Mouse (Mus musculus) embryonic facial prominence, embryonic 14.5 days (tissue): ENCODE data around the gene A430005L14Rik. TPM values are rescaled to one million over a fixed set of nuclear protein-coding genes. Genes with fewer than 3 reads are reported as not detected.

Experiments used
- ATAC-seq: fragments of 200-750 bp; cut with Nextera tagmentation; 2 replicates; pipeline ENCODE4 v1.8.0; 2017; ENCODE audit warnings: low read depth, moderate number of reproducible peaks, moderate TSS enrichment
- DNase-seq: peaks from one replicate; pipeline ENCODE4 v3.0.0-alpha.2; 2015; ENCODE audit warnings: low spot score
- H3K27ac ChIP-seq: fragments of 300-500 bp; sonication (generic); replicated peaks from 2 replicates; pipeline ENCODE4 v1.5.1; 2014; ENCODE audit warnings: low read depth, mild to moderate bottlenecking, low read length, moderate library complexity
- H3K27me3 ChIP-seq: fragments of 300-500 bp; sonication (generic); replicated peaks from 2 replicates; pipeline ENCODE4 v1.6.1; 2014; ENCODE audit warnings: low read length; ENCODE audit not compliant: control insufficient read depth, insufficient read depth
- H3K36me3 ChIP-seq: fragments of 300-500 bp; sonication (generic); 2 replicates; pipeline ENCODE4 v1.6.1; 2014; ENCODE audit warnings: low read length, mixed read lengths; ENCODE audit not compliant: control insufficient read depth, insufficient read depth
- H3K4me1 ChIP-seq: fragments of 300-500 bp; sonication (generic); 2 replicates; pipeline ENCODE4 v1.6.1; 2014; ENCODE audit warnings: antibody characterized with exemption, low read length; ENCODE audit not compliant: control insufficient read depth, insufficient read depth
- H3K4me2 ChIP-seq: fragments of 300-500 bp; sonication (generic); 2 replicates; pipeline ENCODE4 v1.6.1; 2014; ENCODE audit warnings: low read depth, mild to moderate bottlenecking, low read length, moderate library complexity, mixed read lengths
- H3K4me3 ChIP-seq: fragments of 300-500 bp; sonication (generic); 2 replicates; pipeline ENCODE4 v1.5.1; 2014; ENCODE audit warnings: low read depth, mild to moderate bottlenecking, low read length
- H3K9ac ChIP-seq: fragments of 300-500 bp; sonication (generic); 2 replicates; pipeline ENCODE4 v1.6.1; 2014; ENCODE audit warnings: low read depth, mild to moderate bottlenecking, low read length, moderate library complexity, mixed read lengths
- H3K9me3 ChIP-seq: fragments of 300-500 bp; sonication (generic); 2 replicates; pipeline ENCODE4 v1.6.1; 2016; ENCODE audit warnings: low read length; ENCODE audit not compliant: control insufficient read depth
- WGBS: fragments of 180-500 bp; shearing (Covaris S2); extraction: QIAGEN DNeasy Blood & Tissue Kit; methylation state at CpG from one replicate; pipeline ENCODE4 v1.1.7; 2014; 5-methylcytosine and 5-hydroxymethylcytosine counted together
- polyA plus RNA-seq: library from polyadenylated mRNA; unstranded; fragments of >200 nt; fragmentation: Nextera tagmentation; extraction: Ambion mirVana; gene quantifications from 2 replicates; pipeline ENCODE4 v1.2.1, GENCODE M21; 2014

A430005L14Rik gene
- polyA plus RNA-seq, 1 experiment from 2014 or later: 68.8 TPM

DNA sequence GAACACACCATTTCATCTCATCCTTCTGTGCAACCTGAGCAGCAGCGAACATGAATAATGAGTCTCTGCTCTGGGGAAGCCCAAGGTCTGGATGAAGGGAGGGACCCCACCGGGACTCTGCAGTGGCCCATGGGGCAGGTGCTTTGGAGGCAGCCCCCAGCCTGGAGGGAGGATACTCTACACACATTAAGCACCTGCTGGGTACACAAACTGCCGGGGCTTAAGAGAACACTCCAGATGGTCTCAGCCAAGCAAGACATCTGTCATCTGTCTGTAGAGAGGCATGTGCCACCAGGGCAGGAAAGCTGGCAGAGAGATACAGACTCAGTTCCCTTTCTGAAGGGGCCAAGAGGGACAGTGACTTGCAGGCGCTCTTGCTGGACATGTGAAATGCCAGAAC, 27.1 kb upstream of the A430005L14Rik start:
- H3K36me3 ChIP-seq: no peaks in the 10 kb centered on the region
- H3K4me1 ChIP-seq: no peaks in the 10 kb centered on the region

DNA sequence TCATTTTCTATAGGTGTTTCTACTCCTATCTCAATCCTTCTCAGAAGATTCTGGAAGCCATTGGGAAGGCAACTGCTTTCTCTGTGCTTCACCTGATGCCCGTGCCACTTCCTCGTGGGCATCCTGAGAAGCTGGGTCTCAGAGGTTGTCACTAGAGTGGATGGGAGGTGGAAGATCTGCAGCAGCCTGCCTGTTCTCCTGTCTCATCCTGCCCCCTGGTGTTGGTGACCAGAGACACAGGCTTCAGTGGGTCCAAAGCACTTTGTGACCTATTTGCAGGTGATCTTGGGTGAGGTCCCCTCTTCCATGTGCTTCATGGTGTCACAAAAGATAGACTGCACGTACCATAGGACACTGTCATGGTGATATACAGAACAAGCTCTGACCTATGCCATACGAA, 13.8 kb upstream of the A430005L14Rik start:
- H3K9ac ChIP-seq: no peak overlapping the region
- H3K9me3 ChIP-seq: no peaks in the 10 kb centered on the region
- 60% methylated on average over 4 of the region's 4 CpGs for WGBS
- H3K27ac ChIP-seq: no peak overlapping the region
- no peak for DNase-seq
- H3K4me2 ChIP-seq: no peak overlapping the region
- H3K36me3 ChIP-seq: no peaks in the 10 kb centered on the region
- no peaks in the 10 kb centered on the region; the same call in 1 of the 2 replicates for H3K27me3 ChIP-seq
- H3K4me3 ChIP-seq: no peak overlapping the region
- no peaks in the 10 kb centered on the region for H3K4me1 ChIP-seq
- ATAC-seq: no peak

More for the DNA sequence above, 27.1 kb upstream of the A430005L14Rik start:
- H3K4me3 ChIP-seq: no peak overlapping the region
- peak; percentile 77; the same call in 1 of the 2 replicates for ATAC-seq
- no peaks in the 10 kb centered on the region for H3K27me3 ChIP-seq
- H3K9me3 ChIP-seq: no peaks in the 10 kb centered on the region
- no peak for DNase-seq
- H3K9ac ChIP-seq: no peak overlapping the region
- H3K27ac ChIP-seq: no peak overlapping the region
- WGBS: 73% methylated on average over 4 of the region's 4 CpGs
- H3K4me2 ChIP-seq: no peak overlapping the region

DNA sequence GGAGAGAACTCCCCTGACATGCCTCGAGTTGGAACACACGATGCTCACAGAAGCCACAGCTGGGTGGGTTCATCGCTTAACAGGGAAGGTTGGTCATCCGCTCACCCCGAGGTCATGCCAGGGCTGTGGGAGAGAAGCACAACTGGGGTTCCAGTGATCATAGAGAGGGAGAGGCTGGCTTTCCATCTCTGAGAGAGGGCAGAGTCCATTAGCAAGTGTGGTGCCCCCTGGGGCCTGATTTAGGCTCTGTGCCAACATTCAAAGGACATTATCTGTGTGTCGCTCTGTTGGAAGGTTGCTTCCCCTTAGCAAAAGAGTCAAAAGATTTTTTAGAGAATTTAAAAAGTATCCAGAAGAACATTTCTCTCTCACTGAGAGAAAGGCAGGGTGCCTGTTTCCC, 12.8 kb upstream of the A430005L14Rik start:
- H3K4me3 ChIP-seq: no peak overlapping the region
- DNase-seq: no peak
- 0 out of 2 replicates have a peak, but pooled peaks have one; percentile 14 for ATAC-seq
- H3K4me1 ChIP-seq: no peaks in the 10 kb centered on the region
- WGBS: 52% methylated on average over 6 of the region's 6 CpGs
- H3K36me3 ChIP-seq: no peaks in the 10 kb centered on the region
- H3K9ac ChIP-seq: no peak overlapping the region
- no peaks in the 10 kb centered on the region; the same call in 1 of the 2 replicates for H3K27me3 ChIP-seq
- no peak overlapping the region for H3K4me2 ChIP-seq
- H3K27ac ChIP-seq: no peak overlapping the region
- H3K9me3 ChIP-seq: no peaks in the 10 kb centered on the region

DNA sequence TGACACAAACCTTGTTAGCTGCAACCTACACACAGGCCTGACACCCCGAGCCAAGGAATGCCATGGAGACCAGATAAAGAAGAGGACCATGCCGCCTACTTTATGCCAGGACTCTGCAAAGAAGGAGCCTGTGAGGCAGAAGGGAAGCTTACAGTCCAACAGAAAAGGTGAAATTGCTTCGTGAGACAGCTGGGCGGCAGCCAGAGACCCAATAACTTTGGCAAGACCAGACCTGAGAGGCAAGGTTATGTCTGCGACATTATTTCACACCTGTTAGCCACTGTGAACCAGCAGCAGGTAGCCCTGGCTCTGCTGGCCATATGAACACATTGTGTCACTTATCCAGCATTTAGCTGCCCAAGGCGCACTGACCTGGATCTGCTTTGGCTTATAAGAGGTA, 11.3 kb upstream of the A430005L14Rik start:
- no peaks in the 10 kb centered on the region for H3K4me1 ChIP-seq
- no peak overlapping the region for H3K4me2 ChIP-seq
- DNase-seq (no peak), ATAC-seq (no peak)
- H3K4me3 ChIP-seq: no peak overlapping the region
- 80% methylated on average over 6 of the region's 6 CpGs for WGBS
- no peaks in the 10 kb centered on the region; the same call in 1 of the 2 replicates for H3K27me3 ChIP-seq
- no peaks in the 10 kb centered on the region for H3K36me3 ChIP-seq
- no peak overlapping the region for H3K27ac ChIP-seq
- H3K9me3 ChIP-seq: no peaks in the 10 kb centered on the region
- H3K9ac ChIP-seq: no peak overlapping the region

DNA sequence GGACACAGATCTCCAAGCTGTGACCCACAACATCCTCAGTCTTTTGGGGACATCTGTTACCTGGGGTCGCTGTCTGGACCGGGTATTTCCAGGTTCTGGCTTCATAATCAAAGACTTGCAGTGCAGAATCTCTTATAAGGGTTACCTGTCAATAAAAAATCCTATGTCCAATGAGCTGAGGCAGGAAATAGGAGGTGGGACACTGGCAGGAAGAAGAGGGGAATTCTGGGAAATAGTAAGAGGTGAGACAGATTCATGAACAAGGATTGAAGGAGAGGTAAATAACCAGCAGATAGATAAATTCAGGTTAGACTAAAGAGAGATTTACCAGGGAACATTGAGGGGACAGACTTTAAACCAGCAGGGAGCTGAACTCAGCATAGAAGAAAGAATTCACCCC, 6.7 kb upstream of the A430005L14Rik start:
- DNase-seq (no peak), ATAC-seq (no peak)
- Histone ChIP-seq H3K27me3 (peaks cover 8% of the 10 kb centered on the region), H3K4me3 (no peak overlapping the region), H3K27ac (no peak overlapping the region), H3K4me2 (no peak overlapping the region), H3K4me1 (peaks cover 16% of the 10 kb centered on the region), H3K9ac (no peak overlapping the region), H3K9me3 (no peaks in the 10 kb centered on the region), H3K36me3 (no peaks in the 10 kb centered on the region)
- 66% methylated on average over 2 of the region's 2 CpGs for WGBS

DNA sequence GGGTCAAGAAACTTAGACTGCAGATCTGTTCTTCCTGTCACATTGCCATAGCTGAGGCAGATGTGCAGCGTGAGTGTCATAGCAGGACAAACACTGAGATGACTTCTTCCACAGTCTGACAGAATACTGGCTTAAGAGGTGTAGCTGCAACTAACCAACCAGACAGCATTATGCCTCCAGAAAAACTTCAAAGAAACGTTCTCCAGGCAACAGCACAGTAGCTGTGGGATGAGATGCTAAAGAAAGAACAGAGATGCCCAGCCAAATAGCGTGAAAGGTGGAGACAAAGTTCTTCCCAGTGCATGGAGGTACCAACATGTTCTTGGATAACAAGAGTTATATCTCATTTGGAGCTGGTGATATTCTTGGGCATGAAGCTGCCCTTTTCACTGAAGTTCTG, 5.9 kb upstream of the A430005L14Rik start:
- H3K9me3 ChIP-seq: no peaks in the 10 kb centered on the region
- H3K27ac ChIP-seq: no peak overlapping the region
- H3K36me3 ChIP-seq: no peaks in the 10 kb centered on the region
- no peak overlapping the region for H3K4me2 ChIP-seq
- ATAC-seq (no peak), DNase-seq (no peak)
- H3K4me1 ChIP-seq: peaks cover 16% of the 10 kb centered on the region
- WGBS: 58% methylated on average over 3 of the region's 3 CpGs
- no peak overlapping the region for H3K4me3 ChIP-seq
- H3K27me3 ChIP-seq: peaks cover 8% of the 10 kb centered on the region
- no peak overlapping the region for H3K9ac ChIP-seq

DNA sequence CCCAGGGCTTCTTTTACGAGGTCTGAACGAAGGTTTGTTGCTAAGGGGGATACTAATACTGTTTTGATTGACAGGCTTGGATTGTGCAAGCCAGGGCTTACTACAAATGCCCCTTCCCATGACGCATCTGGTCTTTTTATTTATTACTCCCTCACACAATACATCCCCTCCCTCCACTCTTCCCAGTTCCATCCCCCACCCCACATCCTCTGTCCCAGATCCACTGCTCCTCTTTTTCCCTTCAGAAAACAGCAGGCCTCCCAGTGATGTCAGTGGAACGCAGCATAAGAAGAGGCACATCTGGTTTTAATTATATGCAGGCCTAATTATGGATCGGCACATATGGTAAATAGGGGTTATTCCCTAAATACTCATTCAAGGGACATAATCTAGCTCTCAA, 5.3 kb upstream of the A430005L14Rik start:
- peak; percentile 72 for DNase-seq
- ATAC-seq: peak; percentile 10; the same call in 1 of the 2 replicates
- H3K4me3 ChIP-seq: no peak overlapping the region
- H3K27ac ChIP-seq: peak overlapping the region; percentile 35
- WGBS: 22% methylated on average over 5 of the region's 5 CpGs
- no peak overlapping the region for H3K9ac ChIP-seq
- H3K4me2 ChIP-seq: no peak overlapping the region
- H3K27me3 ChIP-seq: peaks cover 8% of the 10 kb centered on the region
- peaks cover 16% of the 10 kb centered on the region for H3K4me1 ChIP-seq
- no peaks in the 10 kb centered on the region for H3K36me3 ChIP-seq
- no peaks in the 10 kb centered on the region for H3K9me3 ChIP-seq

DNA sequence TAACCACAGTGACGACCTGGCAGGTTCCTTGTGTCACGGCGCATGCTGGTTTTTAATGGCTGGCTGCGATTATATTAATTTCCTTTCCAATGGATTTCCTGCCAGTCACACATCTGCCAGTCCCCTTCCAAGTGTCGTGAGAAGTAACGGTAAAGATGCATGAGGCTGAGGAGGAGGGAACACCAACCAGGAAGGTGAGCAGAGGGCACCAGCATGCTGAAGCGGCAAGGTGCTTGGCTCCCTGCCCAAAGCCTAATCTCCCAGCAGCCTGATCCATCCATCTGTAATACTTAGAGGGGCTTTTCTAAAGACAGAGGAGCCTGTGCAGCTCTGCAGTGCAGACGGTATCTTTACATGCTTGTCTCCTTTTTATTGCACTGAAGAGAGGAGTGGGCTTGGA, 1.4 kb upstream of the A430005L14Rik start:
- DNase-seq (no peak), ATAC-seq (no peak)
- H3K27ac ChIP-seq: no peak overlapping the region
- no peak overlapping the region for H3K4me3 ChIP-seq
- H3K4me1 ChIP-seq: peaks cover 24% of the 10 kb centered on the region
- no peak overlapping the region for H3K9ac ChIP-seq
- H3K9me3 ChIP-seq: no peaks in the 10 kb centered on the region
- H3K27me3 ChIP-seq: peaks cover 8% of the 10 kb centered on the region; the same call in 1 of the 2 replicates
- 76% methylated on average over 8 of the region's 8 CpGs for WGBS
- H3K36me3 ChIP-seq: peaks cover 10% of the 10 kb centered on the region; the same call in 1 of the 2 replicates
- no peak overlapping the region for H3K4me2 ChIP-seq
